ENCODE assay signal across 25 mouse cellular contexts in genomic region chr6:17969815-17970214, GRCm38 (mm10).
"Had no signal": no experiment of that assay in that cellular context is flagged by ENCODE, and none has a peak within 500 bp of the region (broad histone marks: within the 10 kb centered on the region; RNA-seq: fewer than 3 reads in every experiment).

No protein-coding gene starts in this region.

- H3K27me3 ChIP-seq: heart, embryonic 13.5 days; heart, embryonic 15.5 days; hindbrain, embryonic 13.5 days; hindbrain, embryonic 15.5 days; kidney, embryonic 15.5 days; limb, embryonic 13.5 days; limb, embryonic 15.5 days; liver, embryonic 12.5 days had no signal

- H3K9ac ChIP-seq: heart, embryonic 13.5 days; heart, embryonic 15.5 days; hindbrain, embryonic 13.5 days; hindbrain, embryonic 15.5 days; kidney, embryonic 15.5 days; limb, embryonic 13.5 days; limb, embryonic 15.5 days; liver, embryonic 12.5 days had no signal

- H3K27ac ChIP-seq: gastrocnemius, adult 2 months; heart, adult 2 months; heart, embryonic 13.5 days; heart, embryonic 15.5 days; hindbrain, embryonic 13.5 days; hindbrain, embryonic 15.5 days; hindbrain, postnatal 0 days; kidney, embryonic 15.5 days; kidney, postnatal 0 days; layer of hippocampus, adult 2 months; left cerebral cortex, adult 2 months; limb, embryonic 13.5 days; limb, embryonic 15.5 days; liver, embryonic 12.5 days had no signal

- H3K4me3 ChIP-seq: gastrocnemius, adult 2 months; heart, adult 2 months; heart, embryonic 13.5 days; heart, embryonic 15.5 days; hindbrain, embryonic 13.5 days; hindbrain, embryonic 15.5 days; kidney, embryonic 15.5 days; layer of hippocampus, adult 2 months; left cerebral cortex, adult 2 months; limb, embryonic 13.5 days; limb, embryonic 15.5 days; liver, embryonic 12.5 days had no signal

- DNase-seq: gastrocnemius, adult 2 months; gastrocnemius, postnatal 10 days; gastrocnemius, postnatal 25 days; heart, adult 11 months; heart, adult 2 months; heart, postnatal 14 days; heart, postnatal 36 days; kidney, adult 11 months; kidney, adult 2 months; kidney, adult 9 months; kidney, postnatal 14 days; kidney, postnatal 4 days had no signal

- H3K36me3 ChIP-seq: heart, embryonic 13.5 days; heart, embryonic 15.5 days; hindbrain, embryonic 13.5 days; hindbrain, embryonic 15.5 days; kidney, embryonic 15.5 days; limb, embryonic 13.5 days; limb, embryonic 15.5 days; liver, embryonic 12.5 days had no signal

- ATAC-seq: hindbrain, postnatal 0 days; intestine, embryonic 16.5 days; liver, embryonic 12.5 days had no signal

- H3K4me1 ChIP-seq: heart, embryonic 13.5 days; heart, embryonic 15.5 days; hindbrain, embryonic 15.5 days; kidney, embryonic 15.5 days; limb, embryonic 13.5 days; limb, embryonic 15.5 days; liver, embryonic 12.5 days had no signal

- H3K9me3 ChIP-seq: heart, embryonic 13.5 days; heart, embryonic 15.5 days; hindbrain, embryonic 13.5 days; hindbrain, embryonic 15.5 days; kidney, embryonic 15.5 days; limb, embryonic 13.5 days; limb, embryonic 15.5 days; liver, embryonic 12.5 days had no signal
